Mouse (Mus musculus) forebrain, embryonic 11.5 days (tissue): Measurements from ENCODE around the gene Cep57. TPM values are rescaled to one million over a fixed set of nuclear protein-coding genes. Genes with fewer than 3 reads are reported as not detected.

Experiments
- ATAC-seq: fragments of 200-750 bp; cut with Nextera tagmentation; replicated peaks from 2 replicates; pipeline ENCODE4 v1.8.0; 2017; ENCODE audit warnings: moderate TSS enrichment; ENCODE audit not compliant: low FRiP score
- DNase-seq: peaks from one replicate; pipeline ENCODE4 v3.0.0-alpha.2; 2017; ENCODE audit warnings: low spot score
- H3K27ac ChIP-seq: fragments of 300-500 bp; sonication (generic); 2 replicates; pipeline ENCODE4 v1.5.1; 2014; ENCODE audit warnings: low read depth, low read length
- H3K27me3 ChIP-seq: fragments of 300-500 bp; sonication (generic); 2 replicates; pipeline ENCODE4 v1.6.1; 2014; ENCODE audit warnings: mild to moderate bottlenecking, low read length, mixed read lengths; ENCODE audit not compliant: control insufficient read depth, insufficient read depth
- H3K36me3 ChIP-seq: fragments of 300-500 bp; sonication (generic); 2 replicates; pipeline ENCODE4 v1.6.1; 2014; ENCODE audit warnings: mild to moderate bottlenecking, low read length, moderate library complexity, mixed read lengths; ENCODE audit not compliant: control insufficient read depth, insufficient read depth
- H3K4me1 ChIP-seq: fragments of 300-500 bp; sonication (generic); replicated peaks from 2 replicates; pipeline ENCODE4 v1.6.1; 2014; ENCODE audit warnings: low read length, mixed read lengths; ENCODE audit not compliant: control insufficient read depth, insufficient read depth
- H3K4me2 ChIP-seq: fragments of 300-500 bp; sonication (generic); 2 replicates; pipeline ENCODE4 v1.6.1; 2014; ENCODE audit warnings: low read depth, mild to moderate bottlenecking, low read length, moderate library complexity, mixed read lengths; ENCODE audit not compliant: severe bottlenecking
- H3K4me3 ChIP-seq: fragments of 300-500 bp; sonication (generic); 2 replicates; pipeline ENCODE4 v1.5.1; 2014; ENCODE audit warnings: low read depth, low read length
- H3K9ac ChIP-seq: fragments of 300-500 bp; sonication (generic); 2 replicates; pipeline ENCODE4 v1.6.1; 2014; ENCODE audit warnings: low read length
- H3K9me3 ChIP-seq: fragments of 300-500 bp; sonication (generic); 2 replicates; pipeline ENCODE4 v1.6.1; 2016; ENCODE audit warnings: low read length, mixed read lengths; ENCODE audit not compliant: control insufficient read depth
- WGBS: fragments of 180-500 bp; shearing (Covaris S2); extraction: QIAGEN DNeasy Blood & Tissue Kit; methylation state at CpG from one replicate; pipeline ENCODE4 v1.1.7; 2014; 5-methylcytosine and 5-hydroxymethylcytosine counted together
- polyA plus RNA-seq: library from polyadenylated mRNA; unstranded; fragments of >200 nt; fragmentation: Nextera tagmentation; extraction: Ambion mirVana; gene quantifications from 2 replicates; pipeline ENCODE4 v1.2.1, GENCODE M21; 2014

The Cep57 gene
- polyA plus RNA-seq, 1 experiment from 2014 or later = 85.8 TPM

GRCm38 (mm10) chr9:13848481-13849480, 21.9 kb upstream of the Cep57 start:
- Histone ChIP-seq H3K4me2 (no peak overlapping the region), H3K9me3 (no peaks in the 10 kb centered on the region), H3K36me3 (peaks cover 2% of the 10 kb centered on the region; the same call in 1 of the 2 replicates), H3K27ac (no peak overlapping the region), H3K27me3 (no peaks in the 10 kb centered on the region), H3K4me3 (no peak overlapping the region), H3K9ac (no peak overlapping the region), H3K4me1 (no peaks in the 10 kb centered on the region)
- WGBS = 73% methylated on average over 10 of the region's 10 CpGs
- DNase-seq (no peak), ATAC-seq (no peak)

- Histone ChIP-seq H3K36me3 (peaks cover 3% of the 10 kb centered on the region; the same call in 1 of the 2 replicates), H3K4me1 (no peaks in the 10 kb centered on the region), H3K9ac (no peak overlapping the region), H3K4me2 (no peak overlapping the region), H3K27me3 (no peaks in the 10 kb centered on the region), H3K9me3 (no peaks in the 10 kb centered on the region), H3K27ac (no peak overlapping the region), H3K4me3 (no peak overlapping the region)
- ATAC-seq = no peak
- DNase-seq = no peak
- WGBS = 95% methylated on average over 3 of the region's 3 CpGs
Measured at GRCm38 (mm10) chr9:13847591-13847990, 20.7 kb upstream of the Cep57 start.

GRCm38 (mm10) chr9:13836726-13837125, 9.8 kb upstream of the Cep57 start:
- no peaks in the 10 kb centered on the region for H3K9me3 ChIP-seq
- H3K36me3 ChIP-seq = peaks cover 5% of the 10 kb centered on the region; the same call in 1 of the 2 replicates
- H3K4me3 ChIP-seq = no peak overlapping the region
- H3K27me3 ChIP-seq = no peaks in the 10 kb centered on the region
- no peak overlapping the region for H3K4me2 ChIP-seq
- H3K4me1 ChIP-seq = no peaks in the 10 kb centered on the region
- H3K9ac ChIP-seq = no peak overlapping the region
- WGBS = 91% methylated on average over 2 of the region's 2 CpGs
- DNase-seq = no peak
- no peak overlapping the region for H3K27ac ChIP-seq
- ATAC-seq = no peak

GRCm38 (mm10) chr9:13835256-13835655, 8.3 kb upstream of the Cep57 start:
- Histone ChIP-seq H3K9me3 (no peaks in the 10 kb centered on the region), H3K27ac (no peak overlapping the region), H3K4me2 (no peak overlapping the region), H3K36me3 (peaks cover 5% of the 10 kb centered on the region; the same call in 1 of the 2 replicates), H3K4me3 (no peak overlapping the region), H3K4me1 (no peaks in the 10 kb centered on the region), H3K27me3 (no peaks in the 10 kb centered on the region), H3K9ac (no peak overlapping the region)
- ATAC-seq = no peak
- no peak for DNase-seq
- 89% methylated on average over 3 of the region's 3 CpGs for WGBS

- no peak for DNase-seq
- no peak; the same call in 1 of the 2 replicates for ATAC-seq
- Histone ChIP-seq H3K4me1 (peaks cover 6% of the 10 kb centered on the region), H3K4me3 (peak overlapping the region; percentile 91), H3K27me3 (no peaks in the 10 kb centered on the region), H3K9ac (peak overlapping the region; percentile 95), H3K27ac (peak overlapping the region; percentile 90), H3K9me3 (no peaks in the 10 kb centered on the region), H3K4me2 (peak overlapping the region; percentile 68), H3K36me3 (no peaks in the 10 kb centered on the region; the same call in 1 of the 2 replicates)
- under 1% methylated on average over 23 of the region's 23 CpGs for WGBS
Measured at GRCm38 (mm10) chr9:13828087-13828441, 1.2 kb upstream of the Cep57 start.

- peak; percentile 94 for ATAC-seq
- Histone ChIP-seq H3K36me3 (no peaks in the 10 kb centered on the region; the same call in 1 of the 2 replicates), H3K9ac (peak within 1 kb of the TSS; percentile 95), H3K27me3 (no peaks in the 10 kb centered on the region), H3K27ac (peak within 1 kb of the TSS; percentile 97), H3K4me2 (peak within 1 kb of the TSS; percentile 73), H3K4me3 (peak within 1 kb of the TSS; percentile 91), H3K4me1 (peaks cover 6% of the 10 kb centered on the region), H3K9me3 (no peaks in the 10 kb centered on the region)
- under 1% methylated on average over 67 of the region's 67 CpGs for WGBS
- DNase-seq = peak; percentile 99
Measured at GRCm38 (mm10) chr9:13827406-13828086, 639 bp upstream of the Cep57 start, which contains the start of gene Fam76b. TSS of gene Fam76b (plus strand) at chr9:13827716.

- Histone ChIP-seq H3K9ac (peak overlapping the region; percentile 95), H3K4me1 (peaks cover 6% of the 10 kb centered on the region), H3K4me2 (peak overlapping the region; percentile 73), H3K27me3 (no peaks in the 10 kb centered on the region), H3K4me3 (peak overlapping the region; percentile 91), H3K27ac (peak overlapping the region; percentile 97), H3K9me3 (no peaks in the 10 kb centered on the region), H3K36me3 (no peaks in the 10 kb centered on the region; the same call in 1 of the 2 replicates)
- ATAC-seq (peak; percentile 32), DNase-seq (no peak)
- under 1% methylated on average over 31 of the region's 31 CpGs for WGBS
Measured at GRCm38 (mm10) chr9:13826391-13826805, 509 bp downstream of the Cep57 start.

- Histone ChIP-seq H3K4me3 (peak overlapping the region; percentile 91), H3K4me2 (peak overlapping the region; percentile 73), H3K9me3 (no peaks in the 10 kb centered on the region), H3K4me1 (peaks cover 6% of the 10 kb centered on the region), H3K27ac (peak overlapping the region; percentile 97), H3K9ac (peak overlapping the region; percentile 95), H3K36me3 (no peaks in the 10 kb centered on the region; the same call in 1 of the 2 replicates), H3K27me3 (no peaks in the 10 kb centered on the region)
- ATAC-seq (no peak), DNase-seq (no peak)
- 8% methylated on average over 8 of the region's 8 CpGs for WGBS
Measured at GRCm38 (mm10) chr9:13825896-13826295, 1.0 kb downstream of the Cep57 start.
